In the genomic region with DNA sequence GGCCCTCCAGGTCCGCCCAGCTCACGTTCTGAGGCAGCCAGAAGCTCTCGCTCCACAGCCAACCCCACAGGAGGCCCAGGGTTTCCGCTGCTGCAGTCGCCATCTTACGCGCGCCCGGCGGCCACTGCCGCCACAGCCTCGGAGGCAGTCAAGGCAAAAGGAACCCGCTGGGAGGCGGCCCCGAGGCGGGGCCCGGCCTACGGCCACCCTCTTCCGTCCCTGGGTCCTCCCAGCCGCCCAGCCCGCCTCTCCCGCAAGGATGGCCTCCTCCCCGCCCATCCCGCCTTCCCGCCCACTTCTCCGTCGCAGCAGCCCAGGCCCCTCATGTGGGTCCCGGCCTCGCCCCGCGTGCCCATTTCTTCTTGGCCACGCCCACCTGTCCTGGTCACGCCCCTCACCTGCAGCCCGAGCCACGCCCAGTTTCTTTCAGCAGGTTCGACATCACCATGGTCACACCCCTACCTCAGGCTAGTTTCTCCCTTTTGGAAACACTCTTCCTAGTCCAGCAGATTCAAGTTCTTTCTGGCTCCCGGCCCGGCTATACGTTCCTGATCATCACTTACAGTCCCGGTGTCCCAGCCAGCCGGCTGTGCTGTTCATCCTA, we compare ENCODE assay signal across 8 mouse cellular contexts. TPM values are rescaled to one million over a fixed set of nuclear protein-coding genes. Genes with fewer than 3 reads are reported as not detected.
DNase-seq lines count a peak whose midpoint lies in the region; ATAC-seq and TF ChIP-seq lines count a peak whose summit lies in the region.

No protein-coding gene starts in this region.

- CTCF ChIA-PET in Patski (lab: Charles Lee): no interaction called here

- H3K27me3 ChIP-seq in Patski: no peaks in the 10 kb centered on the region
- H3K27me3 ChIP-seq in hindbrain, embryonic 12.5 days: no peaks in the 10 kb centered on the region

- TF ChIP-seq CTCF in Patski (IDR thresholded peaks at IDR 0.05): no peak

- H3K27ac ChIP-seq in hindbrain, embryonic 12.5 days: peak overlapping the region; percentile 93

- peak overlapping the region; percentile 79 for H3K4me2 ChIP-seq in hindbrain, embryonic 12.5 days (replicated peaks)

- in situ Hi-C loops in Patski (cut with MboI; ENCODE audit: low pct_unique_long_range_greater_than_20kb): loop anchor here (5.0 to 10.0 kb wide), 2 partner anchors 45 to 278 kb away; partner anchors contain the start of gene Cox14

- peak; percentile 94 for ATAC-seq in Patski
- peak; percentile 91 for ATAC-seq in hindbrain, embryonic 12.5 days (ENCODE audit: low FRiP score)

- no peaks in the 10 kb centered on the region for H3K9me3 ChIP-seq in hindbrain, embryonic 12.5 days (replicated peaks)

- peaks cover 17% of the 10 kb centered on the region for H3K4me1 ChIP-seq in hindbrain, embryonic 12.5 days

- H3K36me3 ChIP-seq in hindbrain, embryonic 12.5 days: no peaks in the 10 kb centered on the region

- 0% methylated on average over 40 of the region's 41 CpGs for WGBS in hindbrain, embryonic 12.5 days

- peak; percentile 24 for DNase-seq in Patski (ENCODE audit: low read depth, low spot score)
- peak; percentile 80 to 84 for DNase-seq in cerebellum, postnatal 14 days
- DNase-seq in frontal cortex, postnatal 10 days (ENCODE audit: low spot score in 2 of 2): peak; percentile 75 to 83
- DNase-seq in layer of hippocampus, postnatal 14 days (ENCODE audit: low spot score in 2 of 2): peak; percentile 77 to 84
- DNase-seq in lung, postnatal 10 days: peak; percentile 95
- peak; percentile 86 for DNase-seq in ovary, postnatal 14 days (ENCODE audit: low spot score)
- DNase-seq in thymus, postnatal 10 days (ENCODE audit: low spot score in 2 of 2): peak; percentile 80 to 84

- POLR2A ChIA-PET in Patski (lab: Charles Lee): interaction anchor here (0.9 to 1.1 kb wide), 2 partner anchors 46 to 176 kb away, joined by 4 to 5 read pairs; partner anchors contain the start of gene Cox14

- H3K4me3 ChIP-seq in hindbrain, embryonic 12.5 days: peak overlapping the region; percentile 84

- peak overlapping the region; percentile 96 for H3K9ac ChIP-seq in hindbrain, embryonic 12.5 days

RNA-seq across cellular contexts. Expression of gene Cers5, which starts 0.3 kb away (rescaled TPM):
- 83.3 TPM for polyA plus RNA-seq in Patski (2021)
- 66.8 and 69.3 TPM in 2 replicates for polyA plus RNA-seq in hindbrain, embryonic 12.5 days (2016; fragmentation: Nextera tagmentation; extraction: Ambion mirVana)
- 10 to 100 TPM; 32.6 to 39.3 TPM for total RNA-seq in layer of hippocampus, postnatal 14 days (2021)

RNA-seq across cellular contexts. Expression of gene Cox14, which starts 47.0 kb away (rescaled TPM):
- polyA plus RNA-seq in Patski (2021): 170 TPM
- 152 and 156 TPM in 2 replicates for polyA plus RNA-seq in hindbrain, embryonic 12.5 days (2016; fragmentation: Nextera tagmentation; extraction: Ambion mirVana)
- total RNA-seq in layer of hippocampus, postnatal 14 days (2021): 100 to 1,000 TPM; 124 to 129 TPM

RNA-seq across cellular contexts. Expression of gene Gpd1, which starts 55.1 kb away (rescaled TPM):
- polyA plus RNA-seq in Patski (2021): 2.9 TPM
- polyA plus RNA-seq in hindbrain, embryonic 12.5 days (2016; fragmentation: Nextera tagmentation; extraction: Ambion mirVana): 0.69 and 0.92 TPM in 2 replicates
- 10 to 100 TPM; 76.3 to 83.1 TPM for total RNA-seq in layer of hippocampus, postnatal 14 days (2021)

Comparison
In these comparisons a context has a peak if more than half of its experiments do, and no peak if none do; other contexts are left out.
1. Peak in every context shown above with its lines: DNase-seq, ATAC-seq, H3K4me3 ChIP-seq and H3K27ac ChIP-seq.
2. DNase-seq: peak in every context shown above with its lines; median percentile 95 in lung, postnatal 10 days; 86 in ovary, postnatal 14 days; 82 in cerebellum, postnatal 14 days; 82 in thymus, postnatal 10 days; 80 in layer of hippocampus, postnatal 14 days; 79 in frontal cortex, postnatal 10 days; 24 in Patski.